Mouse (Mus musculus): ENCODE measurements at regions not wholly inside any gene's neighbourhood (a gene's known extent, or its start where the extent isn't known, plus 50 kb on each side); places are given as distances from the start of the nearest gene placed in this dataset.

GRCm38 (mm10) chr19:14663350-14663749 is 65.5 kb upstream of the Tle4 start:
- no peak for DNase-seq

- no peak for DNase-seq
Measured at GRCm38 (mm10) chr19:14659725-14660124, 61.9 kb upstream of the Tle4 start.

- DNase-seq = no peak
Measured at GRCm38 (mm10) chr19:14658479-14658878, 60.6 kb upstream of the Tle4 start.

GRCm38 (mm10) chr19:14656022-14656388 is 58.2 kb upstream of the Tle4 start:
- no peak for DNase-seq

GRCm38 (mm10) chr19:14655302-14656021 is 57.6 kb upstream of the Tle4 start:
- DNase-seq = no peak
